Mouse (Mus musculus): ENCODE results near the gene Pax4. TPM values are rescaled to one million over a fixed set of nuclear protein-coding genes. Genes with fewer than 3 reads are reported as not detected.

Gene Pax4
- total RNA-seq, 1 experiment from 2014 or later, result not detected

DNA sequence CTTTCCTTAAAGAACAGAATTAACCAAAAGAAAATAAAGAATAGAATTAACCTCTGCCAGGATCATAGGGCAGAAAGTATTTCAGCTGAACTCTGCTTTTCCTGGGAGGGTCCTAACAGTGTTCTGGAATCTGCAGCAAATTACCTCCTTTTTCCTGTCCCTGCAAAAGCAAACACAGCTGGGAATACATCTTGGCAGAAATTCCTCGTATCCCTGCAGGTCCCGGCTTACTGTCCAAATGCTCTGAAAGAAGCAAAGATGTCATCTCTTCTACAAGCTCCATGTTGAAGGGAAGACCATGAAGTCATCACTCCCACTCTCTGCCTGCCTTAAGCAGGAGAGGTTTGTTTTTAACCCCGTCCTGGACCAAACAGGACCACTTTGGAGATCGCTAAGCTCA is 32.2 kb downstream of the Pax4 start:
- ATAC-seq (replicated peaks; ENCODE audit: insufficient number of reproducible peaks, low FRiP score, low TSS enrichment, poor library complexity, severe bottlenecking), result no peak

DNA sequence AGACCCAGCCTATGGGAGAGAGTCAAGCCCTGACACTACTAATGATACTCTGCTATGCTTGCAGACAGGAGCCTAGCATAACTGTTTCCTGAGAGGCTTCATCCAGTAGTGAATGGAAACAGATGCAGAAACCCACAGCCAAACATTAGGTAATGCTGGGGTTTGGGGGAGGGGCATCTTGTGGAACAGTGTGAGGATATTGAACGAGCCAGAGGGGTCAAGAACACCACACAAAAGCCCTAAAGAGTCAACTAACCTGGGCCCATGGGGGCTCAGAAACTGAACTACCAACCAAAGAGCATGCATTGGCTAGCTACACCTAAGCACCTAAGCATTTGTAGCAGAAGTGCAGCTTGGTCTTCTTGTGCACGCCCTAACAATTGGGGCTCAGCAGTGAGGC is 37.9 kb downstream of the Pax4 start:
- no peak for ATAC-seq (replicated peaks; ENCODE audit: insufficient number of reproducible peaks, low FRiP score, low TSS enrichment, poor library complexity, severe bottlenecking)

DNA sequence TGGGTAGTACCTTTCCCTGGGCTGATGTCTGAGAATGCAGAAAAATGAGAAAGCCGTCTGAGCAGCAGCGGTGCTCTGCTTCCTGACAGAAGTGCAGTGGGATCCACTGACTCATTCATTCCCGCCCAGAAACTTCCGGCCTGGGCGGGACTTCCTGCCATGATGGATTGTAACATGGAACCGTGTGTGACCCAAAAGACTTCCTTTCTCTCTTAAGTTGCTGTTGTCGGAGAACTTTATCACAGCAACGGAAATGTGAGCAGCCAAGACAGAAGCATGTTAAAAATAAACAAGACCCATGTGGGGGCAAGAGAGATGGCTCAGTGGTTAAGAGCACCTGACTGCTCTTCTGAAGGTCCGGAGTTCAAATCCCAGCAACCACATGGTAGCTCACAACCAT is 39.1 kb downstream of the Pax4 start:
- ATAC-seq (replicated peaks; ENCODE audit: insufficient number of reproducible peaks, low FRiP score, low TSS enrichment, poor library complexity, severe bottlenecking), result peak; percentile 53; the same call in 1 of the 2 replicates

DNA sequence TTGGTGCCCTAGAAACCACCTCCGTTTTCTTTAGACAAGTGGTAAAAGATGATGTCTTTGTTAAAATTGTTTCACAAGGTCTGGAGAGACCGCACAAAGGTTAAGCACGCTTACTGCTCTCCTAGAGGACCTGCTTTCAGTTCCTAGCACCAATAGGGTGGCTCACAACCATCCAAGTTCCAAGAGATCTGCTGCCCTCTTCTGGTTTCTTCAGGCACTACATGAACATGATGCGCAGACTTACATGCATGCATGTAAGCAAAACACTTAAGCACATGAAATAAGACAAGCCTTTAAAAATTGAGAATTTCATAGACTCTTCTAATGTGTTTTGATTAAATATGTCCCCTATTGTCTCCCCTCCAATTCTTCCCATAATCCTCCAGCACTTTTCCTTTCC is 49.4 kb downstream of the Pax4 start:
- no peak for ATAC-seq (replicated peaks; ENCODE audit: insufficient number of reproducible peaks, low FRiP score, low TSS enrichment, poor library complexity, severe bottlenecking)

DNA sequence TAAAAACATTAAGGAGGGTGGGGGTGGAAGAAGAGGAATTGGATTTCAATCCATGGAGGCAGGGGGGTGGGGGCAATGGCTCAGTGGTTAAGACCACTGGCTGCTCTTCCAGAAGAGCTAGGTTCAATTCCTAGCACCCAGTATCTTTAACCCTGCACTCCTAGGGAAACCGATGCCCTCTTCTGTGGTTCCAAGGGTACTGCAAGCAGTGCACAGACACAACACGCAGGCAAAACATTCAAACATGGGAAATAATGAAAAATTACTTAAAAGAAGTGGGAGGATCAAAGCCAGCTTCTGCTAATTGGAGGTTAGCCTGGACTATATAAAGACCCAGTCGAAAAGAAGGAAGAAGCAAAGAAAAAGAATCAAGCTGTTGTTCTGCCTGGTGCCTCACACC is 50.4 kb downstream of the Pax4 start:
- ATAC-seq (replicated peaks; ENCODE audit: insufficient number of reproducible peaks, low FRiP score, low TSS enrichment, poor library complexity, severe bottlenecking), result no peak

- ATAC-seq (replicated peaks; ENCODE audit: insufficient number of reproducible peaks, low FRiP score, low TSS enrichment, poor library complexity, severe bottlenecking), result no peak
Measured at GRCm38 (mm10) chr6:28397681-28398203, 51.4 kb downstream of the Pax4 start, which contains the start of gene Zfp800. Gene Zfp800, minus strand, starts transcription at chr6:28398005.

- ATAC-seq (replicated peaks; ENCODE audit: insufficient number of reproducible peaks, low FRiP score, low TSS enrichment, poor library complexity, severe bottlenecking), result no peak
Measured at GRCm38 (mm10) chr6:28396853-28397457, 52.2 kb downstream of the Pax4 start.

DNA sequence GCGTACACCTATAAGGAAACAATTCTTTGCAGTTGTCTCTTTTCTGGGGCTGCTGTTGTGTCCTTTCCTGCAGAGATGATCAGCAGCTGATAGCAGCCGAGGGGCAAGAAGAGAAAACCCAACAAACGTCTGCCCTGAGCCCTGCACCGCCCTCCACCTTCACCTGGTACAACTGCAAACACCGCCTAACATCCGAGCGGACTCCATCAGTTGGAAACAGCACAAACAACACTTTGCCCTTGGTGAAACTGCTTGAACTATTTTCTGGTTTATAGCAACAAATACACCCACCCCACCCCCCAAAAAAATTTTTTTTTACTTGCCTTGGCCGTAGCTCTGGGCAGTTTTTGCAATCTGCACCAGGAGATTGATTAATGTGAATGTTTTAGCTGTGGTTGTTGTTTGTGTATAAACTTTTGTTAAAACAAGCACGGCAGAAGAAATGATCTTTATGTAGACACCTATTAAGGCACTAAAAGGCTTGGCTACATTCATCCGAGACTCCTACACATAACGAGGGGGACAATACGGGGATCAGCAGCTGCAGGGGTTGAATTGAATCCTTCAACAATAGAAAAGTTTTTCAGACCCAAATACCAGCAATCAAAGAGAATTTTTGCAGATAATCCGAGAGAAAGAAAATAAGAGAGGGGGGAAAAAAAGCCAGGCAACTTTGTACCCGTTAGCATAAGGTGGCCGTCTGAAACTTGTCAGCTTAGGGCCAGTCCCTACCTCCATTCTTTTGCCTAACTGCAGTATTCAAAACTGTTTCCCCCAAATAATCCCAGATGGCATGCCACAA is 52.9 kb downstream of the Pax4 start:
- no peak for ATAC-seq (replicated peaks; ENCODE audit: insufficient number of reproducible peaks, low FRiP score, low TSS enrichment, poor library complexity, severe bottlenecking)

Other genes with a start within 250 kb of the Pax4 start
- 56.7 to 59.9 TPM (median 59.8 TPM) in 3 replicates for gene Zfp800, start 51.3 kb downstream of the Pax4 start, total RNA-seq (2017)
- 29.5 to 45.0 TPM (median 41.6 TPM) in 3 replicates for gene Arf5, start 25.8 kb downstream of the Pax4 start, total RNA-seq (2017)
- not detected in 3 replicates for gene Fscn3, start 21.6 kb downstream of the Pax4 start, total RNA-seq (2017)
- 19.5 to 31.0 TPM (median 23.3 TPM) in 3 replicates for gene Gcc1, start 21.0 kb downstream of the Pax4 start, total RNA-seq (2017)
- 110 to 122 TPM (median 119 TPM) in 3 replicates for gene Snd1, start 25.8 kb upstream of the Pax4 start, total RNA-seq (2017)

All from monocyte, adult 5-6 weeks (primary cell).